Mouse (Mus musculus) kidney, adult 2 months (tissue): ENCODE data around the gene Gm30191.

Experiments used
- CTCF ChIP-seq: fragments of 200-500 bp; conservative IDR thresholded peaks from 2 replicates; pipeline ENCODE4 v1.5.1; 2011; ENCODE audit warnings: low read depth, mild to moderate bottlenecking, control low read depth, low read length, moderate library complexity, mixed read lengths; ENCODE audit not compliant: insufficient read depth, insufficient read length
- POLR2A ChIP-seq: fragments of 200-500 bp; IDR thresholded peaks from one replicate; pipeline ENCODE4 v1.6.1; 2011; ENCODE audit warnings: low read depth, low read length, control low read depth

DNA sequence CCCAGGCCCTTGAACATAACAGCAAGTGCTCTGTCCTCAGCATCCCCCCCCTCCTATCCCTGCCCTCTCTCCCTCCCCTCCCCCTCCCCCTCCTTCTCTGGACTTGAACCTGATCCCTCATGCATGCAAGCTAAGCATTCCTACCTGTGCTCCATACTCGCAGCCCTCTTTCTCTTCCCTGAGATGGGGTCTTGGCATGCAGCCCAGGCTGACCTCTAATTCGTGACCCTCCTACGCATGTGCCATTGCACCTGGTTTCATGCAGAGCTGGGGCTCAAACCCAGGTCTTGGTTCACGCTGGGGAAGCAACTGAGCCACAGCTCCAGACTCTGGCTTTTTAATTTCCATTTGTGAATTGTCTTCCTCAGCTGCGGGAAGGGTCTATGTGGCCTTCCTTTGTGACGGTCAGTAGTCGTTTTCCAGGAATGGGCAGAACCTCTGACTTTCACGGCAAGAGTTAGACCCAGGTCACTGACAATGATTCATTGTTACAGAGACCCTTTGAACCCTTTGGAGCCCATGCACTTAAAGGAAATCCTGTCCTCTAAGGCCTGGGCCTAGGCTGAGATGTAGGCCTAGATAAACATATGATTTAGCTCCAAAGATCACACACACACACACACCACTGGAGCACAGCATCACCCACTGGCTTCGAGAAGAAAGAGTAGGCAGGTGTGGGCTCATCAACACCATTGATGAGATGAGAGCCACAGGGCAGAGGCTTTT lies 19.3 kb downstream of the Gm30191 start:
- TF ChIP-seq CTCF (no peak), POLR2A (no peak)
